Mouse (Mus musculus) forebrain, embryonic 14.5 days (tissue): ENCODE measurements around the gene Cers5. TPM values are rescaled to one million over a fixed set of nuclear protein-coding genes. Genes with fewer than 3 reads are reported as not detected.

Experiments used
- ATAC-seq: fragments of 200-750 bp; cut with Nextera tagmentation; 2 replicates; pipeline ENCODE4 v1.8.0; 2017; ENCODE audit warnings: mild to moderate bottlenecking, moderate library complexity
- DNase-seq: peaks from one replicate; pipeline ENCODE4 v3.0.0-alpha.2; 2015; ENCODE audit warnings: low spot score
- H3K27ac ChIP-seq: fragments of 300-500 bp; sonication (generic); 2 replicates; pipeline ENCODE4 v1.5.1; 2014; ENCODE audit warnings: low read depth, mild to moderate bottlenecking, control low read depth, low read length, moderate library complexity
- H3K27me3 ChIP-seq: fragments of 300-500 bp; sonication (generic); replicated peaks from 2 replicates; pipeline ENCODE4 v1.6.1; 2014; ENCODE audit warnings: low read length, control low read depth, mixed read lengths; ENCODE audit not compliant: control insufficient read depth, insufficient read depth
- H3K36me3 ChIP-seq: fragments of 300-500 bp; sonication (generic); 2 replicates; pipeline ENCODE4 v1.6.1; 2014; ENCODE audit warnings: low read length, control low read depth; ENCODE audit not compliant: control insufficient read depth, insufficient read depth
- H3K4me1 ChIP-seq: fragments of 300-500 bp; sonication (generic); 2 replicates; pipeline ENCODE4 v1.6.1; 2014; ENCODE audit warnings: antibody characterized with exemption, low read length, control low read depth; ENCODE audit not compliant: control insufficient read depth, insufficient read depth
- H3K4me2 ChIP-seq: fragments of 300-500 bp; sonication (generic); 2 replicates; pipeline ENCODE4 v1.6.1; 2014; ENCODE audit warnings: mild to moderate bottlenecking, control low read depth, low read length
- H3K4me3 ChIP-seq: fragments of 300-500 bp; sonication (generic); 2 replicates; pipeline ENCODE4 v1.5.1; 2014; ENCODE audit warnings: low read depth, low read length, control low read depth
- H3K9ac ChIP-seq: fragments of 300-500 bp; sonication (generic); 2 replicates; pipeline ENCODE4 v1.6.1; 2014; ENCODE audit warnings: mild to moderate bottlenecking, low read length, control low read depth, moderate library complexity
- H3K9me3 ChIP-seq: fragments of 300-500 bp; sonication (generic); replicated peaks from 2 replicates; pipeline ENCODE4 v1.6.1; 2016; ENCODE audit warnings: low read length, control low read depth, mixed read lengths; ENCODE audit not compliant: control insufficient read depth
- WGBS: fragments of 180-500 bp; shearing (Covaris S2); extraction: QIAGEN DNeasy Blood & Tissue Kit; methylation state at CpG from one replicate; pipeline ENCODE4 v1.1.7; 2014; 5-methylcytosine and 5-hydroxymethylcytosine counted together
- polyA plus RNA-seq: library from polyadenylated mRNA; unstranded; fragments of >200 nt; fragmentation: Nextera tagmentation; extraction: Ambion mirVana; gene quantifications from 2 replicates; pipeline ENCODE4 v1.2.1, GENCODE M21; 2014

The Cers5 gene
- polyA plus RNA-seq, 1 experiment from 2014 or later = 71.9 TPM

DNA sequence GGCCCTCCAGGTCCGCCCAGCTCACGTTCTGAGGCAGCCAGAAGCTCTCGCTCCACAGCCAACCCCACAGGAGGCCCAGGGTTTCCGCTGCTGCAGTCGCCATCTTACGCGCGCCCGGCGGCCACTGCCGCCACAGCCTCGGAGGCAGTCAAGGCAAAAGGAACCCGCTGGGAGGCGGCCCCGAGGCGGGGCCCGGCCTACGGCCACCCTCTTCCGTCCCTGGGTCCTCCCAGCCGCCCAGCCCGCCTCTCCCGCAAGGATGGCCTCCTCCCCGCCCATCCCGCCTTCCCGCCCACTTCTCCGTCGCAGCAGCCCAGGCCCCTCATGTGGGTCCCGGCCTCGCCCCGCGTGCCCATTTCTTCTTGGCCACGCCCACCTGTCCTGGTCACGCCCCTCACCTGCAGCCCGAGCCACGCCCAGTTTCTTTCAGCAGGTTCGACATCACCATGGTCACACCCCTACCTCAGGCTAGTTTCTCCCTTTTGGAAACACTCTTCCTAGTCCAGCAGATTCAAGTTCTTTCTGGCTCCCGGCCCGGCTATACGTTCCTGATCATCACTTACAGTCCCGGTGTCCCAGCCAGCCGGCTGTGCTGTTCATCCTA, 306 bp downstream of the Cers5 start:
- no peaks in the 10 kb centered on the region for H3K36me3 ChIP-seq
- peaks cover 11% of the 10 kb centered on the region; the same call in 1 of the 2 replicates for H3K4me1 ChIP-seq
- H3K4me3 ChIP-seq = peak overlapping the region; percentile 79
- H3K9me3 ChIP-seq = no peaks in the 10 kb centered on the region
- DNase-seq (peak; percentile 85), ATAC-seq (peak; percentile 95)
- H3K4me2 ChIP-seq = peak overlapping the region; percentile 77
- WGBS = under 1% methylated on average over 39 of the region's 41 CpGs
- H3K27ac ChIP-seq = peak overlapping the region; percentile 92
- H3K27me3 ChIP-seq = no peaks in the 10 kb centered on the region
- peak overlapping the region; percentile 91 for H3K9ac ChIP-seq

DNA sequence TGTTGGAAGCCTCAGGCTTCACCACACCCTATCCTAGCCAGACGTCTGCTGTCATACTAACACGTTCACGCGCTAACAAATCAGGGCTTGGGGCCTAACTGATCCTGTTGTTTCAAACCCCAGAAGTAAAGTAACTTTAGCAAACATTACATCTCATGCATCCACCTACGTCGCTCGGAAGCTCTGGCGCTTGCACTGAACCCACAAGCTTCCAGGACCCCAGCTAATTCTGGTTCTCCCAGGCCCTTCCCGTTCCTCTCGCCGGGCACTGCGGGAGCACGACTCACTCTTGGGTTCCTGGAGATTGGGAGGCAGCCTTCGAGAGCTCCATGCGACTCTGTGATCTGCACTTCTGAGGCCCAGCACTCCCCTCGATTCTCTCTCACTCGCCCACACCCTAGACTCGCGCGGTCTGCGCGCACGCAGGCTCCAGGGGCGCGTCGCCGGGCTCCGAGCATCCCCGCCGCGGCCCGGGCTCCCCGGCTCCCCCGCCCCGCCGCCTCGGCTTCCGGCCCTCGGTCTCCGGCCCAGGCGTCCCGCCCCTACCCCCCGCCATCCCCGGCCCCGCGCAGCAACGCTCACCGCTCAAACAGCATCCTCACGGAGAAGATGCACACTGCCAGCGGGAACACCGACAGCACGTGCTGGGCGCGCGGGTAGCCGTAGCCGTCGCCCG, 946 bp downstream of the Cers5 start:
- peak; percentile 46 for DNase-seq
- WGBS = under 1% methylated on average over 56 of the region's 59 CpGs

GRCm38 (mm10) chr15:99771004-99771500, 1.6 kb downstream of the Cers5 start:
- 30% methylated on average over 5 of the region's 5 CpGs for WGBS
- Histone ChIP-seq H3K4me3 (peak overlapping the region; percentile 79), H3K27ac (peak overlapping the region; percentile 92; the same call in 1 of the 2 replicates), H3K9ac (peak overlapping the region; percentile 91), H3K27me3 (no peaks in the 10 kb centered on the region), H3K4me1 (peaks cover 11% of the 10 kb centered on the region; the same call in 1 of the 2 replicates), H3K36me3 (0 out of 2 replicates have a peak, but pooled peaks cover 2% of the 10 kb centered on the region), H3K9me3 (no peaks in the 10 kb centered on the region), H3K4me2 (peak overlapping the region; percentile 77)
- ATAC-seq (no peak), DNase-seq (peak; percentile 4)

More for the DNA sequence above, 946 bp downstream of the Cers5 start:
- Histone ChIP-seq H3K27ac (peak overlapping the region; percentile 92), H3K27me3 (no peaks in the 10 kb centered on the region), H3K4me2 (peak overlapping the region; percentile 77), H3K36me3 (no peaks in the 10 kb centered on the region), H3K9ac (peak overlapping the region; percentile 91), H3K4me1 (peaks cover 11% of the 10 kb centered on the region; the same call in 1 of the 2 replicates), H3K4me3 (peak overlapping the region; percentile 79), H3K9me3 (no peaks in the 10 kb centered on the region)
- peak; percentile 79 for ATAC-seq

- H3K4me2 ChIP-seq = no peak overlapping the region
- no peak for ATAC-seq
- 93% methylated on average over 1 of the region's 1 CpGs for WGBS
- H3K36me3 ChIP-seq = 0 out of 2 replicates have a peak, but pooled peaks cover 7% of the 10 kb centered on the region
- H3K9ac ChIP-seq = no peak overlapping the region
- no peaks in the 10 kb centered on the region for H3K9me3 ChIP-seq
- H3K4me3 ChIP-seq = no peak overlapping the region
- no peak for DNase-seq
- H3K27me3 ChIP-seq = no peaks in the 10 kb centered on the region
- H3K4me1 ChIP-seq = peaks cover 11% of the 10 kb centered on the region; the same call in 1 of the 2 replicates
- no peak overlapping the region for H3K27ac ChIP-seq
Observed at GRCm38 (mm10) chr15:99768761-99769160, 3.9 kb downstream of the Cers5 start.

DNA sequence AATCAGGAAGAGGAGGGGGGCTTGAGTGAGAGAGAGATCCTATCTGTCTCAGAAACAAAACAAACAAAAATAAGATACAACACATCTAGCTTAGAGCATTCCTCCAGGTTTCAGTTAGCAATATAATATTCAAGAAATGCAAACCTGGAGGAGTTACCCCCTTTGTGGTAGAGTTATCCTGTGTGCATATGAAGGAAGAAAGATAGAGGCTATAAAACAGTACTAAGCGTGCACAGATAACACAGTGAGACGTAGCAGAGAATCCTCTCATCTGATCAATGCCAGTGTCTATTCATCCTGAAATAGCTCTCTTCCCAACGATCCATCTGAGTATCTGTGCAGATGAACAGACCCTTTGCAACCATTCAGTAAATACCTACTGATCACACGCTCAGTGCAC, 5.2 kb downstream of the Cers5 start:
- ATAC-seq = no peak
- Histone ChIP-seq H3K27me3 (no peaks in the 10 kb centered on the region), H3K9ac (no peak overlapping the region), H3K4me3 (no peak overlapping the region), H3K9me3 (no peaks in the 10 kb centered on the region), H3K27ac (no peak overlapping the region), H3K4me1 (peaks cover 11% of the 10 kb centered on the region; the same call in 1 of the 2 replicates), H3K4me2 (no peak overlapping the region), H3K36me3 (0 out of 2 replicates have a peak, but pooled peaks cover 7% of the 10 kb centered on the region)
- DNase-seq = no peak
- 85% methylated on average over 4 of the region's 4 CpGs for WGBS

GRCm38 (mm10) chr15:99754204-99754603, 18.5 kb downstream of the Cers5 start:
- no peak overlapping the region for H3K9ac ChIP-seq
- no peak for ATAC-seq
- no peak overlapping the region for H3K4me2 ChIP-seq
- no peak overlapping the region for H3K27ac ChIP-seq
- H3K4me1 ChIP-seq = no peaks in the 10 kb centered on the region
- WGBS = 74% methylated on average over 3 of the region's 3 CpGs
- no peak overlapping the region for H3K4me3 ChIP-seq
- no peak for DNase-seq
- H3K36me3 ChIP-seq = no peaks in the 10 kb centered on the region
- no peaks in the 10 kb centered on the region for H3K27me3 ChIP-seq
- no peaks in the 10 kb centered on the region for H3K9me3 ChIP-seq

- no peaks in the 10 kb centered on the region for H3K4me1 ChIP-seq
- H3K27ac ChIP-seq = no peak overlapping the region
- ATAC-seq (no peak), DNase-seq (no peak)
- no peaks in the 10 kb centered on the region for H3K9me3 ChIP-seq
- H3K4me2 ChIP-seq = no peak overlapping the region
- no peak overlapping the region for H3K9ac ChIP-seq
- WGBS = 89% methylated on average over 4 of the region's 4 CpGs
- H3K36me3 ChIP-seq = peaks cover 68% of the 10 kb centered on the region
- no peaks in the 10 kb centered on the region for H3K27me3 ChIP-seq
- no peak overlapping the region for H3K4me3 ChIP-seq
Observed at GRCm38 (mm10) chr15:99740229-99740628, 32.5 kb downstream of the Cers5 start.

GRCm38 (mm10) chr15:99736675-99737074, 36.0 kb downstream of the Cers5 start:
- Histone ChIP-seq H3K27ac (no peak overlapping the region), H3K9me3 (no peaks in the 10 kb centered on the region), H3K4me3 (no peak overlapping the region), H3K27me3 (no peaks in the 10 kb centered on the region), H3K36me3 (peaks cover 76% of the 10 kb centered on the region), H3K9ac (no peak overlapping the region), H3K4me2 (no peak overlapping the region), H3K4me1 (no peaks in the 10 kb centered on the region)
- DNase-seq (no peak), ATAC-seq (no peak)
- WGBS = 92% methylated on average over 11 of the region's 11 CpGs

- H3K27ac ChIP-seq = no peak overlapping the region
- DNase-seq = no peak
- peaks cover 71% of the 10 kb centered on the region for H3K36me3 ChIP-seq
- no peak for ATAC-seq
- no peaks in the 10 kb centered on the region for H3K4me1 ChIP-seq
- no peaks in the 10 kb centered on the region for H3K27me3 ChIP-seq
- no peaks in the 10 kb centered on the region for H3K9me3 ChIP-seq
- H3K9ac ChIP-seq = no peak overlapping the region
- 93% methylated on average over 2 of the region's 2 CpGs for WGBS
- no peak overlapping the region for H3K4me2 ChIP-seq
- H3K4me3 ChIP-seq = no peak overlapping the region
Observed at GRCm38 (mm10) chr15:99735631-99736030, 37.1 kb downstream of the Cers5 start.
